Mouse (Mus musculus) testis, postnatal 10 days (tissue): Measurements from ENCODE around the gene Paxx.
A peak's percentile ranks its signal among the peaks of the same experiment; 100 is the strongest.
"Not testable (repeated sequence)": the region's sequence is repeated elsewhere in the genome, so short reads cannot be mapped to it uniquely, and the experiment has no call there.

Experiments
- DNase-seq: peaks from one replicate; pipeline ENCODE4 v3.0.0; 2021; ENCODE audit warnings: low spot score

The Paxx gene

DNA sequence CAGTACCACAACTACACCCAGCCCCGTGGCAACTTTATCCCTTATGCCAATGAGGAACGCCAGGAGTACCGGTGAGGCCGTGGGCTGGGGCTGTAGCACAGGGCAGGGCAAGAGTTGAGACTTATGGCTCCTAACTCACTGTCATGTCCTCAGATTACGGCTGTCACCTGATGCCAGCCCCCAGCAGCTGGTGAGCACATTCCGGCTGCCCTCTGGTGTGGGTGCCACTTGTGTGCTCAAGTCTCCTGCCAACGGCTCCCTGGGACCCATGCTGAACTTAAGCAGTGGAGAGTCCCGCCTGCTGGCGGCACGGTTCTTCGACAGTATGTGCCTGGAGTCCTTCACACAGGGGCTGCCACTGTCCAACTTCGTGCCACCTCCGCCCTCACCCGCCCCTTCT is 18.2 kb downstream of the Paxx start:
- no peak for DNase-seq

- no peak for DNase-seq
Measured at GRCm38 (mm10) chr2:25441067-25441466, 19.8 kb downstream of the Paxx start.

DNA sequence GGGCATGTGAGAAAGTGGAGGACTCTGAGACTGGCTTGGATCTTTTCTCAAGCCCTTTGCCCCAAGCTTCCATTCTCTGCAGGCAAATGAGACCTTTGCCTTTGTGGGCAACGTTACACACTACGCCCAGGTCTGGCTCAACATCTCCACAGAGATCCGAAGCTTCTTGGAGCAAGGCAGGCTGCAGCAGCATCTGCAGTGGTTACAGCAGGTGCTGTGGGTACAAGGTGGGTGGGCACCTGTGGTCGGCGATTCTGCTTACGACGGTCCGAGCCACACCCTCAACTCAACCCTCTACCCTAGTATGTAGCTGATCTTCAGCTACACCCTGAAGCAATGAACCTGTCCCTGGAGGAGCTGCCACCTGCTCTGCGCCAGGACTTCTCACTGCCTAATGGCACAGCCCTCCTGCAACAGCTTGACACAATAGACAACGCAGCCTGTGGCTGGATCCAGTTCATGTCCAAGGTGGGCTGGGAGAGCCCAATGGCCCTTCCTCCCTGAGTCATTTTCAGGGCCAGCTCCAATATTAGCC is 24.5 kb downstream of the Paxx start:
- no peak for DNase-seq

DNA sequence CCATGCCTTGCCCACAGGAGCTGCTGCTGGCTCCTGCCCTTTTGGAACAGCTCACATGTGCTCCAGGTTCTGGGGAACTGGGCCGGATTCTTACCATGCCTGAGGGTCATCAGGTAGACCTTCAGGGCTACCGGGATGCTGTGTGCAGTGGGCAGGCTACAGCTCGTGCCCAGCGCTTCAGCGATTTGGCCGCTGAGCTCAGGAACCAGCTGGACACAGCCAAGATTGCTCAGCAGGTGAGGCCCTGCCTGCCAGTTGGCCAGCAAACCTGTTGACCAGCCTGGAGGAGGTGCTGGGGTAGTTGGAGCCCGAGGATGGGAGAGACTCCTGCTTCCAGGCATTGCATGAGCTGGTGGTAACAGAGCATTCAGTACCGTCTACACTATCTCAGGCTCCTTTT is 26.6 kb downstream of the Paxx start:
- no peak for DNase-seq

- DNase-seq: no peak
Measured at GRCm38 (mm10) chr2:25433101-25433500, 27.8 kb downstream of the Paxx start.

- no peak for DNase-seq
Measured at GRCm38 (mm10) chr2:25432326-25433098, 28.4 kb downstream of the Paxx start.

DNA sequence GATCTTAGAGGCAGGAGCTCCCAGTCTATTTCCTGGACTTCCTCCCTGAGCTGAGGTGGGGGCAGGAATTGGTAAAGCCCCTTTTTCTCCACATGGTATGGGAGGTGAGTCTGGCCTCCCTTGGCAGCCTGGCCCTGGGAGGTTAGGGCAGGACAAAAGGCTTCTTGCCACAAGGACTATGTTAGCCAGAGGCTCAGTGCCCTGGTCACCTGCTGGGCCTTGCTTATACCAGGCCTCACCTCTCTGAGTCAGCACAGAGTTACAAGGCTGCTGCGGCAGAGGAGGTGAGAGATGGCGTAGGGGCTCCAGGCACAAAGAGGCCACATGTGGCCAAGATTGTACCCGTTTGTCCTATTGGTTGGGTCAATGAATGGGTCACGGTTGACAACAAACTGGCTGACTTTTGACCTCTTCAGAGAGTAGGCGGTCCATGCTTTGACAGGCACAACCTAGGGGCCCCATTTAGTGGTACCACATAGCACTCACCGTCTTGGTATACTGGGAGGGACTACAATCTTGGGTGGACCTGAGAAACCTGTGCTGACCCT is 29.5 kb downstream of the Paxx start:
- DNase-seq: no peak

- no peak for DNase-seq
Measured at GRCm38 (mm10) chr2:25430395-25431233, 30.3 kb downstream of the Paxx start.

- DNase-seq: no peak
Measured at GRCm38 (mm10) chr2:25429435-25430180, 31.3 kb downstream of the Paxx start.

DNA sequence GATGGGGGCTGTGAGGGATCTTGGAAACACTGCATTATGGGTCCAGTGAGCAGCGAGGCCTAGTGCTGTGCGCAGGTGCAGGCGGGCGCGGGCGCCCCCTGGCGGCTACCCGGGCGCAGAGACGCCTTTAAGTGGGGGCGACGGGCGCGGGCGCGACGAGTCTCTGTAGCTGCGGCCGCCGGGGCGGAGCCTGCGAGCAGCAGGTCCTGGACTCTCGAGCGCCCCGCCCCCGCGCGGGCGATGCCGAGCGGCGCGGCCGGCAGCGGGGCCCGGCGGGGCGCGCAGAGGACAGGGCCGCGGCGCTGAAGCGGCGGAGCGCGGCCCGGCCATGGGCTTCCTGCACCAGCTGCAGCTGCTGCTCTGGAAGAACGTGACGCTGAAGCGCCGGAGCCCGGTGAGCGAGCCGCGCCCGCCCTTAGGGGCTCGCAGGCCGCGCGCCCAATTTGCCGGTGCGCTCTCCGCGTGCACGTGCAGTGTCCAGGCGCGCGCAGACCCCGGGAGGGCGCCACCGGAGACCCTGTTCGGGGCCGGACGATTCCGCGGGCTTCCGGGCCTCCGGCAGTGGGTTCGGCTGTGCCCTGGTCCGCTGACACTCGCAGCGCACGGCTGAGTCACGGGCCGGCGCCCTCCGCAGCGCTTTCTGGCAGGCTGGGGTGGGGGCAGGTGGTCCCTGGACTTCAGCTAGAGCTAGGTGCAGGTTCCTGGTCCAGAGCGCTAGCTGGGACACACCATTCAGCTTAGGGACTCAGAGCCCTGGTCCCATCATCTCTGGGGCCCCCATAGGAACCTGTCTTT is 32.3 kb downstream of the Paxx start, which contains the start of gene Abca2:
Abca2 (plus strand) TSS at position 262 of the 795 bp plus-strand sequence.
- DNase-seq: peak; percentile 95

DNA sequence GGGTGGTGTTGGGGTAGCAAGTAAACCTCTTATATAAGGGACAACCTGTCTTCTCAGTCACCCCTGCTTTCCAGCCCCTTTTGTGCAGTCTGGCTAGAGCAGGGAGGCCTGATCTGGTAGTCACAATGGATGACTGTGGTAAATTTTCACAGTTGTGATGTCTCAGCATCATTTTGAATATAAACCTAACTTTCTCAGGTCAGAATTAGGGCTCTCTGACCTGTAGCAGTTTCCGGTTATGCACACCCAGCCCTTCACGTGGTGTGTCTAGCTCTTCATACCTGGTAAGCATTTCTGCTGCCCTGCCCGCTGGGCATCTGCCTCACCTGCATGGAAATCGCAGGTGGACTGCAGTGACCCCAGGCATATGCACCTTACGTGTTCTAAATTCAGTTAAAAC is 33.6 kb downstream of the Paxx start:
- DNase-seq: no peak

GRCm38 (mm10) chr2:25426721-25427191 is 34.1 kb downstream of the Paxx start:
- peak; percentile 83 for DNase-seq

GRCm38 (mm10) chr2:25425481-25425880 is 35.4 kb downstream of the Paxx start:
- DNase-seq: no peak

DNA sequence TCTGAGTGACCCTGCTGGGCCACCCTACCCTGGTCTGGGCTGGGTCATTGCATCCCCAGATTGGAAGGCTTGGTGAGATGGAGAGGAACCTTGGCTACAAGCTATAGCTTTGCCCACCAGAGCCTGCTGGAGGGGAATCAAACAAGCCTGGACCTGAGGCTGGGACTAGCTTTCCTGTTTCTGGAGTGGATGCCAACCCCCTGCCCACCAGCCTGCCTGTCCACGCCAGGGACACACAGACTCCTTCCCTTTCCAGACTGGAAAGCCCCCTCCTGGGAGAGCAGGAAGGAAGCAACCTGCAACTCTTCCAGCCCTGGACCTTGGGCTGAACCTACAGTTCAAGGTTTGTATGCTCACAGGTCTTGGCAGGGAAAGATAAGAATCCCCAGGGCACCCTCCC is 37.3 kb downstream of the Paxx start:
- no peak for DNase-seq

- DNase-seq: no peak
Measured at GRCm38 (mm10) chr2:25422587-25423410, 38.1 kb downstream of the Paxx start, which contains the start of gene Fut7. Gene Fut7, plus strand, starts transcription at chr2:25423267.

DNA sequence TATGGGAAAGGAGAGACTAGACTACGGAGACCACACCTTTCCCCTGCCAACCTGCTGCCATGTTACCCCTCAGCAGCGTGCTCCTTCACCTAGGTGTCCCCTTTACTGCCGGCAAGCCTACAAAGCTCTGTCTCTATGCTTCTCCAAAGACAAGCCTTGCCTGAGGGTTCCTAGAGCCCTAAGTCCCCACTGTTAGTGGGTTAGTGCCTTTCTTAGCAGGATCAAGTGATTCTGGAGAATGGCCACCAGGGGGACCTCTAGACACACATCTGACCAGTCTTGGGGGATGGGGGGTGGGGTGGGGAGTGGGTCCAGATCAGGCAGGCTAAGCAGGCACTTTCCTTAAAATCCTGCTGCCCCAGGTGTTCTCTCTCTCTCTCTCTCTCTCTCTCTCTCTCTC is 39.0 kb downstream of the Paxx start:
- no peak for DNase-seq

DNA sequence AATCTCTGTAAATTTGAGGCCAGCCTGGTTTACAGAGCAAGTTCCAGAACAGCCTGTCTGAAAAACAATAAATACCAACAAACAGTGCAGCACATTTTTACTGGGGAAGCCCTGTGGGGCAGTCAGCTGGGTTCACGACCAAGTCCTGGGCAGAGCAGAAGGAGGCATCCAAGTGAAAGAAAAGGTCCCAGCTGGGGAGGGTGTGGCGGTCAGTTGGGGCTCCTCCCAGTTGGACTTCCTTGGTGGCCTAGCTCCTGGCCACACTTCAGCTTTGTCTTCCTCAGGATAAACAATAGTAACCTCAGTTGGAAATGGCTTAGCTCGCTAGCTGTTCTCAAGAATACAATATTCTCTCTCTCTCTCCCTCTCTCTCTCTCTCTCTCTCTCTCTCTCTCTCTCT is 43.5 kb downstream of the Paxx start:
- DNase-seq: no peak

DNA sequence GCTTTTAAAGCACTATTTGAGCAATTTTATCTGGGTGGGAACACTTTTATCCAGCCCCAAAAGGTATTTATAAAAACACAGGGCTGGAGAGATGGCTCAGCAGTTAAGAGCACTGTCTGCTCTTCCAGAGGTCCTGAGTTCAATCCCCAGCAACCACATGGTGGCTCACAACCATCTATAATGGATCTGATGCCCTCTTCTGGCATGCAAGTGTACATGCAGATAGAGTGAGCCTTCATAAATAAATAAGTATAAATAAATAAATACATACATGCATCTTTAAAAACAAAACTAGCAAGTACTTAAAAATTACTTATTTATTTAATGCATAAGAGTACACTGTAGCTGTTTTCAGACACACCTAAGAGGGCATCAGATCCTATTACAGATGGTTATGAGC is 47.5 kb downstream of the Paxx start:
- not testable (repeated sequence) for DNase-seq

DNA sequence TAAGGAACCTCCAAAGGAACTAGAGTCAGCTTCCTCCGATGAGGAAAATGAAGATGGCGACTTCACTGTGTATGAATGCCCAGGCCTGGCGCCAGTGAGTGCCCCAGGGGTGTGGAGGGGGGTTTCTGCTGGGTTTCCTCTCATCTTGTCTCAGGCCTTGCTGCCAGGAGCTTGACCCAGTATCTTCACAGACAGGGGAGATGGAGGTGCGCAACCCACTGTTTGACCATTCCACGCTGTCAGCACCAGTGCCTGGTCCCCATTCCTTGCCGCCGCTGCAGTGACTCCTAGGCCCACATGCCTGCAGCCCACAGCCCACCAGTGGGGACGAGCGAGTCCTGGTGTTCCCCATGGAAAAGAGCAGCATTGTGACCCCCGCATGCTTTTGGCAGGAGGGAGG is 52.0 kb downstream of the Paxx start:
- peak; percentile 37 for DNase-seq
